Mouse (Mus musculus): Measurements from ENCODE around the gene Otop2. TPM values are rescaled to one million over a fixed set of nuclear protein-coding genes. Genes with fewer than 3 reads are reported as not detected.

Otop2 gene
- total RNA-seq, 1 experiment from 2014 or later: not detected

Other genes with a start within 250 kb of the Otop2 start
- gene Cd300e, start 245.0 kb upstream of the Otop2 start, total RNA-seq (2021): 0.33 TPM in 1 of 2 replicates, not detected in the other
- 0.58 and 0.76 TPM in 2 replicates for gene Rab37, start 215.7 kb upstream of the Otop2 start, total RNA-seq (2021)
- 0.55 and 0.62 TPM in 2 replicates for gene Cd300lf, start 173.2 kb upstream of the Otop2 start, total RNA-seq (2021)
- 17.5 and 18.1 TPM in 2 replicates for gene Slc9a3r1, start 143.8 kb upstream of the Otop2 start, total RNA-seq (2021)
- gene Tmem104, start 119.7 kb upstream of the Otop2 start, total RNA-seq (2021): 19.9 and 22.3 TPM in 2 replicates
- gene Nat9, start 119.3 kb upstream of the Otop2 start, total RNA-seq (2021): 37.3 and 38.1 TPM in 2 replicates
- 2.5 and 3.5 TPM in 2 replicates for gene Grin2c, start 39.9 kb upstream of the Otop2 start, total RNA-seq (2021)
- 1,338 and 1,408 TPM in 2 replicates for gene Fdxr, start 30.1 kb upstream of the Otop2 start, total RNA-seq (2021)
- gene Fads6, start 9.5 kb upstream of the Otop2 start, total RNA-seq (2021): 75.5 and 93.9 TPM in 2 replicates
- gene Ush1g, start 14.9 kb downstream of the Otop2 start, total RNA-seq (2021): 0.62 and 0.79 TPM in 2 replicates
- gene Otop3, start 27.6 kb downstream of the Otop2 start, total RNA-seq (2021): not detected in 2 replicates
- 13.2 and 14.8 TPM in 2 replicates for gene Hid1, start 60.6 kb downstream of the Otop2 start, total RNA-seq (2021)
- gene Cdr2l, start 74.8 kb downstream of the Otop2 start, total RNA-seq (2021): 59.1 and 82.5 TPM in 2 replicates
- gene Mrpl58, start 96.6 kb downstream of the Otop2 start, total RNA-seq (2021): 140 and 153 TPM in 2 replicates
- gene Atp5h, start 112.8 kb downstream of the Otop2 start, total RNA-seq (2021): 518 and 521 TPM in 2 replicates
- 59.9 and 72.4 TPM in 2 replicates for gene Kctd2, start 113.0 kb downstream of the Otop2 start, total RNA-seq (2021)
- gene Trim80, start 133.4 kb downstream of the Otop2 start, total RNA-seq (2021): 0.21 TPM in 1 of 2 replicates, not detected in the other
- not detected in 2 replicates for gene Slc16a5, start 155.3 kb downstream of the Otop2 start, total RNA-seq (2021)
- 11.4 and 11.5 TPM in 2 replicates for gene Armc7, start 168.5 kb downstream of the Otop2 start, total RNA-seq (2021)
- gene Nt5c, start 184.7 kb downstream of the Otop2 start, total RNA-seq (2021): 131 and 151 TPM in 2 replicates
- gene Jpt1, start 207.2 kb downstream of the Otop2 start, total RNA-seq (2021): 91.7 and 92.8 TPM in 2 replicates
- gene Sumo2, start 229.1 kb downstream of the Otop2 start, total RNA-seq (2021): 254 and 263 TPM in 2 replicates